Mouse (Mus musculus) liver, embryonic 14.5 days (tissue): Measurements from ENCODE around the gene Iqgap2. TPM values are rescaled to one million over a fixed set of nuclear protein-coding genes. Genes with fewer than 3 reads are reported as not detected.

ENCODE experiments used
- ATAC-seq: fragments of 200-750 bp; cut with Nextera tagmentation; 2 replicates; pipeline ENCODE4 v1.8.0; 2017; ENCODE audit warnings: moderate number of reproducible peaks, mild to moderate bottlenecking, moderate library complexity; ENCODE audit not compliant: insufficient read depth
- DNase-seq, 3 experiments: peaks; one replicate each; pipeline ENCODE4 v3.0.0-alpha.2; 2012 to 2013; ENCODE audit warnings: low read depth in 3 of 3, low spot score in 3 of 3
- H3K27ac ChIP-seq: fragments of 300-500 bp; sonication (generic); 2 replicates; pipeline ENCODE4 v1.5.1; 2014; ENCODE audit warnings: moderate library complexity, mild to moderate bottlenecking, control low read depth, inconsistent platforms
- H3K27me3 ChIP-seq: fragments of 300-500 bp; sonication (generic); 2 replicates; pipeline ENCODE4 v1.6.1; 2014; ENCODE audit warnings: mild to moderate bottlenecking, low read length, moderate library complexity; ENCODE audit not compliant: control insufficient read depth, insufficient read depth
- H3K36me3 ChIP-seq: fragments of 300-500 bp; sonication (generic); replicated peaks from 2 replicates; pipeline ENCODE4 v1.6.1; 2014; ENCODE audit warnings: low read depth; ENCODE audit not compliant: control insufficient read depth, insufficient read depth
- H3K4me1 ChIP-seq, 2 experiments: fragments of 200-500 bp in 1 of 2; fragments of 300-500 bp in 1 of 2; sonication (generic) in 1 of 2; replicated peaks; 2 replicates each; pipeline ENCODE4 v1.6.1; 2012 to 2014; ENCODE audit warnings: antibody characterized with exemption in 1 of 2, inconsistent platforms in 1 of 2, low read length in 1 of 2; ENCODE audit not compliant: control insufficient read depth in 2 of 2, insufficient read depth in 2 of 2
- H3K4me2 ChIP-seq: fragments of 300-500 bp; sonication (generic); 2 replicates; pipeline ENCODE4 v1.6.1; 2014; ENCODE audit warnings: low read depth, mild to moderate bottlenecking, control low read depth, moderate library complexity
- H3K4me3 ChIP-seq, 2 experiments: fragments of 200-500 bp in 1 of 2; fragments of 300-500 bp in 1 of 2; sonication (generic) in 1 of 2; 2 replicates each; pipeline ENCODE4 v1.5.1; 2012 to 2014; ENCODE audit warnings: low read depth in 2 of 2, low read length in 2 of 2, mild to moderate bottlenecking in 2 of 2, control low read depth in 1 of 2, inconsistent platforms in 1 of 2, moderate library complexity in 1 of 2; ENCODE audit not compliant: insufficient read depth in 1 of 2
- H3K9ac ChIP-seq: fragments of 300-500 bp; sonication (generic); replicated peaks from 2 replicates; pipeline ENCODE4 v1.6.1; 2014; ENCODE audit warnings: mild to moderate bottlenecking, control low read depth, moderate library complexity
- H3K9me3 ChIP-seq: fragments of 300-500 bp; sonication (generic); 2 replicates; pipeline ENCODE4 v1.6.1; 2016; ENCODE audit warnings: low read length, mixed read lengths; ENCODE audit not compliant: control insufficient read depth
- CTCF ChIP-seq: IDR thresholded peaks from 2 replicates; pipeline ENCODE4 v1.5.1; 2016; ENCODE audit warnings: antibody characterized with exemption, low read depth, control low read depth
- EP300 ChIP-seq: IDR thresholded peaks from 2 replicates; pipeline ENCODE4 v1.6.1; 2016; ENCODE audit warnings: antibody characterized with exemption, low read depth
- WGBS: fragments of 180-500 bp; shearing (Covaris S2); extraction: QIAGEN DNeasy Blood & Tissue Kit; methylation state at CpG from one replicate; pipeline ENCODE4 v1.1.7; 2014; ENCODE audit not compliant: insufficient replicate concordance; 5-methylcytosine and 5-hydroxymethylcytosine counted together
- polyA plus RNA-seq, 2 experiments: library from polyadenylated mRNA; depleted of rRNA in 1 of 2; stranded (reverse) in 1 of 2; unstranded in 1 of 2; fragments of >200 nt; fragmentation: Nextera tagmentation in 1 of 2; extraction: Ambion mirVana in 1 of 2; gene quantifications; 2 replicates each; pipeline versions ENCODE4 v1.2.1 to v1.2.3; 2012 to 2014

Iqgap2 gene
- polyA plus RNA-seq, 2 experiments = 10.8 to 11.8 TPM

DNA sequence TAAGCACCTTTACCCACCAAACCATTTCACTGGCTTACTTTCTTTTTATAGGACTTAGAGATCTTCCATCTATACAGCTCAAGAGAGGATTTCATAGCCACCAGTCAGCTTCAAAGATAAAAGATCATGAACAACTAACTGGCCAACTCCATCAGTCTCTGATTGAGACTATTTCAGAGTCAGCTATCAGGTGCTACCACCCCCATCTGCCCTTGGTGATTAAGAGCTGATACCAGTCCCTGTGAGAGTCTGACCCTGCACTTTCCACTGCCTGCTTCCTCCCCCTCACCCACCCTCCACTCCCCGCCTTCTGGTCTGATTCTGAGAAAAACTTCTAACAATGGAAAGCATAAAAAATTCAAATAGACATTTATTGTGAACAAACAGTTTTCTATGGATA is 203.1 kb downstream of the Iqgap2 start:
- peak overlapping the region; percentile 34 for H3K9ac ChIP-seq
- TF ChIP-seq CTCF (no peak), EP300 (peak; percentile 90)
- ATAC-seq (peak; percentile 97), DNase-seq (peak; percentile 61 to 78 (median 61))
- no peaks in the 10 kb centered on the region for H3K27me3 ChIP-seq
- H3K4me3 ChIP-seq = no peak overlapping the region
- peaks cover 22 to 46% of the 10 kb centered on the region in 2 experiments for H3K4me1 ChIP-seq
- H3K4me2 ChIP-seq = peak overlapping the region; percentile 41
- no peaks in the 10 kb centered on the region for H3K9me3 ChIP-seq
- no peaks in the 10 kb centered on the region for H3K36me3 ChIP-seq
- WGBS = 16% methylated on average over 1 of the region's 1 CpGs
- H3K27ac ChIP-seq = peak overlapping the region; percentile 69

DNA sequence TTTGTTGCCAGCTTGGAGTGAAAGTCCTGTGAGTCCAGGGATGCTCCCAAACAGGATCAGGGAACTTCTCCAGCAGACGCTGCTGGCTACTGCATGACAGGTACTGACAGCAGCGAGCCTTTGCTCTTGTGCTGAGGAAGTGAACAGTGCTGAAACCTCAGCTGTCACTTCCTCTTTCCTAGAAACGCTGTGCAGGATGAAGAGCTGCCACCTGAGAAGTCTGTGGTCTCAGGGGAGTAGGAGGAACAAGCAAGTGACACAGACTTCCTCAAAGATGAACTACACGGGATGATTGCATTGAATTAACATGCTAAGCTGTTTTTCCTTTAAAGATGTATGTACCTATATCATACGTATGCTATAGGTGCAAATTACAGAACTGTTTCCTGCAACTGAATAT is 206.0 kb downstream of the Iqgap2 start:
- H3K4me3 ChIP-seq = no peak overlapping the region
- no peak for TF ChIP-seq EP300
- no peak for TF ChIP-seq CTCF
- 33% methylated on average over 5 of the region's 5 CpGs for WGBS
- H3K9ac ChIP-seq = no peak overlapping the region
- H3K27me3 ChIP-seq = no peaks in the 10 kb centered on the region
- no peak overlapping the region for H3K4me2 ChIP-seq
- H3K9me3 ChIP-seq = no peaks in the 10 kb centered on the region
- peaks cover 27 to 50% of the 10 kb centered on the region in 2 experiments for H3K4me1 ChIP-seq
- DNase-seq (no peak), ATAC-seq (no peak)
- no peaks in the 10 kb centered on the region for H3K36me3 ChIP-seq
- H3K27ac ChIP-seq = no peak overlapping the region

DNA sequence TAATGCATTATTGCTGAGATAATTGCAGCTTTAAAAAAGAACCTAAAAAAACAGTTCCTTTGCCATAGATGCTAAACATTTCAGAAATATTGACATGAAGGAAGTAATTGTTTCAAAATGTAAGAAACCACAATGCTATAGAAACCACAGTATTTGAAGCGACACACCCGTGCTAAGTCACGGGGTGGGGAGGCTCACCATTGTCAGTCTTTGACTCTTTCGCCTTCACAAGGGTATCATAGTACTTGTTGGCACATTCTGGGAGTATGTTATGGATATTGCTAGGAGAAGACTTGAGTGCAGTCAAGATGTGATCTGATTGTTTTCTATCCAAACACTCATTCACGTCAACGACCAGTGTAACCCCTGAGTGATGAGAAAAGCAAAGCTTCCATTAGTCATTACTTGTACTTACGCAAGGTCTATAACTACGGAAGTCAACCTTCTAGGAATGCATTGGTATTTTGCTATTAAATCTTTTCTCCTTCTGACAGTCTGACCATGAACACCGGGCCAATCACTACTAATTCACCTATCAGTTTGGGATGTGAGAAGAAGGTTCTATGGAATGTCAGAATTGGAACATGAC is 207.0 kb downstream of the Iqgap2 start:
- no peak for DNase-seq
- no peak overlapping the region for H3K4me3 ChIP-seq
- 68% methylated on average over 9 of the region's 9 CpGs for WGBS
- H3K27ac ChIP-seq = no peak overlapping the region
- H3K36me3 ChIP-seq = no peaks in the 10 kb centered on the region
- H3K27me3 ChIP-seq = no peaks in the 10 kb centered on the region
- no peak for ATAC-seq
- H3K9ac ChIP-seq = no peak overlapping the region
- peaks cover 37 to 58% of the 10 kb centered on the region in 2 experiments for H3K4me1 ChIP-seq
- no peaks in the 10 kb centered on the region for H3K9me3 ChIP-seq
- TF ChIP-seq EP300 = no peak
- no peak for TF ChIP-seq CTCF
- H3K4me2 ChIP-seq = no peak overlapping the region

DNA sequence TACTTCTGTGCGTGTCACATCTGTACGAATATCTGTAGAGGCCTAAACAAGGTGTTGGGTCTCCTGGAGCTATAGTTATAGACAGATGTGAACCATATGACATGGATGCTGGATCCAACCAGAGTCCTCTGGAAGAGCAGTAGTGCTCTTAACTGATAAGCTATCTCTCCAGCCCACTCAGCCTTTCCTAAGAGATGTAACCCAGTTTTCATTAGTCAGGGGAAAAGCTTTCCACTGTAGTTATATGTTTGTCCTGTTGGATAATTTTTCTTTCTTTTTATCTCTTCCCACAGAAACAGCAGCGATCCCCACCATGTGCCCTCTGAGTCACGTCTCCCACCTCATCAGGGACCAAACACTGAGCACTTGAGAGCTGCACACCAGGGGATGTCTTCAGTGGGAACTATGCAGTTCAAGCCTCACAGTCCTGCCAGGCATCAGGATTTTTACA is 212.2 kb downstream of the Iqgap2 start:
- H3K4me2 ChIP-seq = peak overlapping the region; percentile 62

DNA sequence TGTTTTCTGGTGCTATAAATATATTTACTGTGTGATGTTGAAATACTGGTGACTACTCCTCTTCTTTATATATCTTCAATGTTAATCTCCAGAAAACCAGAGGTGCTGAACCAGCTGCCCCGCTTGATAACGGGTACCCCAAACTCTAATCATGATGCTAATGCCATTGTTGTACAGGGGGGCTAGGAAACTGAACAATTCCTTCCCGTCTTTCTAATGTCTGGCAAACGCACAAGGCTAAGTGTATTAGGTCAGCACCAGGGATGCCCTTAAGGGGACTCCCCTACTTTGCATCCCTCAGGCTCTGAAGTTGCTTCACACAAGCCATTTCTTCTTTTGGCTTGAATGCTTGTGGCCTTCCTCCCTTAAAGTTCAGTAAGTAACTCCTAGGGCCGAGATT is 212.6 kb downstream of the Iqgap2 start:
- peak overlapping the region; percentile 58; the same call in 1 of the 2 replicates for H3K9ac ChIP-seq
- H3K27me3 ChIP-seq = no peaks in the 10 kb centered on the region
- ATAC-seq (peak; percentile 69), DNase-seq (peak in 2 of 3 experiments; percentile 61 to 73)
- peak overlapping the region; percentile 95 for H3K27ac ChIP-seq
- TF ChIP-seq EP300 (peak; percentile 55), CTCF (no peak)
- 31% methylated on average over 5 of the region's 5 CpGs for WGBS
- H3K9me3 ChIP-seq = no peaks in the 10 kb centered on the region
- no peak overlapping the region for H3K4me3 ChIP-seq
- H3K4me1 ChIP-seq = peaks cover 41 to 52% of the 10 kb centered on the region in 2 experiments
- no peaks in the 10 kb centered on the region for H3K36me3 ChIP-seq
- H3K4me2 ChIP-seq = peak overlapping the region; percentile 62

More for the DNA sequence above, 212.2 kb downstream of the Iqgap2 start:
- peak; percentile 32; the same call in 1 of the 2 replicates for TF ChIP-seq CTCF
- TF ChIP-seq EP300 = peak; percentile 99
- H3K36me3 ChIP-seq = no peaks in the 10 kb centered on the region
- no peaks in the 10 kb centered on the region for H3K9me3 ChIP-seq
- no peaks in the 10 kb centered on the region for H3K27me3 ChIP-seq
- WGBS = 15% methylated on average over 4 of the region's 4 CpGs
- DNase-seq (peak; percentile 85 to 90 (median 89)), ATAC-seq (peak; percentile 99)
- peaks cover 38 to 51% of the 10 kb centered on the region in 2 experiments for H3K4me1 ChIP-seq
- peak overlapping the region; percentile 95 for H3K27ac ChIP-seq
- peak overlapping the region; percentile 12 to 26; a peak in 3 of 4 replicates for H3K4me3 ChIP-seq
- peak overlapping the region; percentile 58; the same call in 1 of the 2 replicates for H3K9ac ChIP-seq
